Mouse (Mus musculus) bone marrow macrophage, adult 2 months (primary cell): ENCODE data around the gene S100a4.

Source experiments
- CTCF ChIP-seq: IDR thresholded peaks from 2 replicates; pipeline ENCODE4 v1.5.1; 2012; ENCODE audit warnings: low read depth, mild to moderate bottlenecking, low read length, moderate library complexity
- POLR2A ChIP-seq: IDR thresholded peaks from 2 replicates; pipeline ENCODE4 v1.6.1; 2012; ENCODE audit warnings: mild to moderate bottlenecking, low read depth, low read length, borderline replicate concordance

GRCm38 (mm10) chr3:90579433-90579832 lies 24.1 kb upstream of the S100a4 start:
- TF ChIP-seq POLR2A (no peak), CTCF (no peak)
